Mouse (Mus musculus) stomach, embryonic 16.5 days (tissue): ENCODE results near the gene Gm4187. TPM values are rescaled to one million over a fixed set of nuclear protein-coding genes. Genes with fewer than 3 reads are reported as not detected.
"Not testable (repeated sequence)": the region's sequence is repeated elsewhere in the genome, so short reads cannot be mapped to it uniquely, and the experiment has no call there.

Experiments used
- ATAC-seq: fragments of 200-750 bp; cut with Nextera tagmentation; 2 replicates; pipeline ENCODE4 v1.8.0; 2017; ENCODE audit warnings: moderate number of reproducible peaks, moderate TSS enrichment; ENCODE audit not compliant: insufficient read depth, low FRiP score
- H3K27ac ChIP-seq: fragments of 300-500 bp; sonication (generic); 2 replicates; pipeline ENCODE4 v1.5.1; 2014; ENCODE audit warnings: low read length
- H3K27me3 ChIP-seq: fragments of 300-500 bp; sonication (generic); 2 replicates; pipeline ENCODE4 v1.6.1; 2014; ENCODE audit warnings: low read length, control low read depth, mixed read lengths; ENCODE audit not compliant: control insufficient read depth, insufficient read depth
- H3K36me3 ChIP-seq: fragments of 300-500 bp; sonication (generic); 2 replicates; pipeline ENCODE4 v1.6.1; 2014; ENCODE audit warnings: low read length; ENCODE audit not compliant: control insufficient read depth, insufficient read depth
- H3K4me1 ChIP-seq: fragments of 300-500 bp; sonication (generic); 2 replicates; pipeline ENCODE4 v1.6.1; 2014; ENCODE audit warnings: low read length, control low read depth, mixed read lengths; ENCODE audit not compliant: control insufficient read depth, insufficient read depth
- H3K4me2 ChIP-seq: fragments of 300-500 bp; sonication (generic); 2 replicates; pipeline ENCODE4 v1.6.1; 2014; ENCODE audit warnings: low read depth, low read length, mixed read lengths
- H3K4me3 ChIP-seq: fragments of 300-500 bp; sonication (generic); replicated peaks from 2 replicates; pipeline ENCODE4 v1.5.1; 2014; ENCODE audit warnings: mild to moderate bottlenecking, low read length
- H3K9ac ChIP-seq: fragments of 300-500 bp; sonication (generic); 2 replicates; pipeline ENCODE4 v1.6.1; 2014; ENCODE audit warnings: low read length
- H3K9me3 ChIP-seq: fragments of 300-500 bp; sonication (generic); replicated peaks from 2 replicates; pipeline ENCODE4 v1.6.1; 2016; ENCODE audit warnings: low read length, control low read depth; ENCODE audit not compliant: control insufficient read depth
- WGBS: fragments of 180-500 bp; shearing (Covaris S2); extraction: QIAGEN DNeasy Blood & Tissue Kit; methylation state at CpG from one replicate; pipeline ENCODE4 v1.1.7; 2014; 5-methylcytosine and 5-hydroxymethylcytosine counted together
- polyA plus RNA-seq: library from polyadenylated mRNA; unstranded; fragments of >200 nt; fragmentation: Nextera tagmentation; extraction: Ambion mirVana; gene quantifications from 2 replicates; pipeline ENCODE4 v1.2.1, GENCODE M21; 2015

Gm4187 gene
- polyA plus RNA-seq, result not detected in 2 replicates

GRCm38 (mm10) chr7:22329617-22330016, at the start of gene Gm4187:
Gm4187 (minus strand) TSS chr7:22329717.
- not testable (repeated sequence) for H3K4me3 ChIP-seq, H3K9me3 ChIP-seq, H3K27ac ChIP-seq, H3K4me2 ChIP-seq, ATAC-seq, H3K36me3 ChIP-seq, H3K4me1 ChIP-seq, H3K27me3 ChIP-seq, H3K9ac ChIP-seq
- no CpG with 5 or more reads among the region's 2 CpGs for WGBS

- not testable (repeated sequence) for H3K27me3 ChIP-seq
Measured at GRCm38 (mm10) chr7:22370939-22371338, 41.4 kb upstream of the Gm4187 start, which contains the start of gene Gm8660. Gm8660 (minus strand) TSS chr7:22371039.

More at GRCm38 (mm10) chr7:22370939-22371338, 41.4 kb upstream of the Gm4187 start, which contains the start of gene Gm8660:
- not testable (repeated sequence) for H3K9me3 ChIP-seq, H3K36me3 ChIP-seq, H3K4me1 ChIP-seq, H3K9ac ChIP-seq, ATAC-seq, H3K27ac ChIP-seq, H3K4me3 ChIP-seq, H3K4me2 ChIP-seq
- WGBS, result no CpG with 5 or more reads among the region's 1 CpGs

Other genes starting within 250 kb of the Gm4187 start
- not detected in 2 replicates for gene Gm16451, start 211.5 kb downstream of the Gm4187 start, polyA plus RNA-seq
- gene Gm10666, start 195.0 kb downstream of the Gm4187 start, polyA plus RNA-seq, result not detected in 2 replicates
- not detected in 2 replicates for gene Vmn1r142, start 165.7 kb downstream of the Gm4187 start, polyA plus RNA-seq
- gene Vmn1r143, start 140.3 kb downstream of the Gm4187 start, polyA plus RNA-seq, result not detected in 2 replicates
- not detected in 2 replicates for gene Gm8653, start 128.5 kb downstream of the Gm4187 start, polyA plus RNA-seq
- gene Gm8453, start 100.2 kb downstream of the Gm4187 start, polyA plus RNA-seq, result not detected in 2 replicates
- not detected in 2 replicates for gene Gm8660, start 41.3 kb upstream of the Gm4187 start, polyA plus RNA-seq
- not detected in 2 replicates for gene Vmn1r148, start 83.9 kb upstream of the Gm4187 start, polyA plus RNA-seq
- not detected in 2 replicates for gene Vmn1r149, start 108.5 kb upstream of the Gm4187 start, polyA plus RNA-seq
- gene Gm10665, start 134.4 kb upstream of the Gm4187 start, polyA plus RNA-seq, result not detected in 2 replicates
- not detected in 2 replicates for gene Vmn1r151, start 170.0 kb upstream of the Gm4187 start, polyA plus RNA-seq
- gene Vmn1r152, start 193.2 kb upstream of the Gm4187 start, polyA plus RNA-seq, result not detected in 2 replicates
- not detected in 2 replicates for gene Gm8677, start 205.2 kb upstream of the Gm4187 start, polyA plus RNA-seq
- not detected in 2 replicates for gene Gm4201, start 235.6 kb upstream of the Gm4187 start, polyA plus RNA-seq